8 mouse cellular contexts compared by ENCODE assay signal in genomic region chr11:100703851-100704531, GRCm38 (mm10). TPM values are rescaled to one million over a fixed set of nuclear protein-coding genes. Genes with fewer than 3 reads are reported as not detected.
DNase-seq lines count a peak whose midpoint lies in the region; ATAC-seq lines count a peak whose summit lies in the region.

Dhx58 (minus strand) TSS chr11:100704271.

- peaks cover 48% of the 10 kb centered on the region for H3K36me3 ChIP-seq in limb, embryonic 15.5 days
- H3K36me3 ChIP-seq in stomach, embryonic 14.5 days (ENCODE audit: control insufficient read depth, insufficient read depth, low read length), result peaks cover 41% of the 10 kb centered on the region
- peaks cover 48% of the 10 kb centered on the region for H3K36me3 ChIP-seq in forebrain, embryonic 12.5 days (replicated peaks)

- H3K27ac ChIP-seq in limb, embryonic 15.5 days, result peak within 1 kb of the TSS; percentile 64; the same call in 1 of the 2 replicates
- no peak within 1 kb of the TSS for H3K27ac ChIP-seq in stomach, embryonic 14.5 days (ENCODE audit: low read length)
- no peak within 1 kb of the TSS for H3K27ac ChIP-seq in forebrain, embryonic 12.5 days

- H3K4me1 ChIP-seq in limb, embryonic 15.5 days, result peaks cover 26% of the 10 kb centered on the region
- peaks cover 3% of the 10 kb centered on the region; the same call in 1 of the 2 replicates for H3K4me1 ChIP-seq in stomach, embryonic 14.5 days (ENCODE audit: control insufficient read depth, insufficient read depth, low read length)
- peaks cover 6% of the 10 kb centered on the region for H3K4me1 ChIP-seq in forebrain, embryonic 12.5 days

- no peak for ATAC-seq in limb, embryonic 15.5 days (ENCODE audit: insufficient number of reproducible peaks, low FRiP score, low TSS enrichment, low read depth)
- ATAC-seq in stomach, embryonic 14.5 days (ENCODE audit: insufficient number of reproducible peaks, insufficient read depth, low FRiP score, low read depth), result no peak
- no peak for ATAC-seq in forebrain, embryonic 12.5 days (ENCODE audit: low FRiP score)

- H3K27me3 ChIP-seq in limb, embryonic 15.5 days, result no peaks in the 10 kb centered on the region
- H3K27me3 ChIP-seq in stomach, embryonic 14.5 days (ENCODE audit: control insufficient read depth, insufficient read depth, low read length), result no peaks in the 10 kb centered on the region
- H3K27me3 ChIP-seq in forebrain, embryonic 12.5 days, result peaks cover 9% of the 10 kb centered on the region; the same call in 1 of the 2 replicates

- H3K9ac ChIP-seq in limb, embryonic 15.5 days, result no peak within 1 kb of the TSS
- H3K9ac ChIP-seq in stomach, embryonic 14.5 days (replicated peaks; ENCODE audit: low read depth, low read length), result no peak within 1 kb of the TSS
- H3K9ac ChIP-seq in forebrain, embryonic 12.5 days, result no peak within 1 kb of the TSS

- DNase-seq in spleen, postnatal 36 days (ENCODE audit: low spot score in 2 of 2), result peak; percentile 48 to 52
- no peak for DNase-seq in spleen, postnatal 14 days (ENCODE audit: low spot score in 2 of 2)
- DNase-seq in adrenal gland, postnatal 36 days, result peak; percentile 58 to 59
- DNase-seq in cerebellum, adult 9-10 months, result no peak
- no peak for DNase-seq in layer of hippocampus, adult 11-12 months (ENCODE audit: low spot score)

- H3K4me3 ChIP-seq in limb, embryonic 15.5 days, result no peak within 1 kb of the TSS
- no peak within 1 kb of the TSS for H3K4me3 ChIP-seq in stomach, embryonic 14.5 days (ENCODE audit: low read depth, low read length)
- H3K4me3 ChIP-seq in forebrain, embryonic 12.5 days (replicated peaks), result no peak within 1 kb of the TSS

- 57% methylated on average over 7 of the region's 7 CpGs for WGBS in limb, embryonic 15.5 days
- WGBS in stomach, embryonic 14.5 days, result 68% methylated on average over 7 of the region's 7 CpGs
- WGBS in forebrain, embryonic 12.5 days, result 71% methylated on average over 7 of the region's 7 CpGs

- no peaks in the 10 kb centered on the region for H3K9me3 ChIP-seq in limb, embryonic 15.5 days
- H3K9me3 ChIP-seq in stomach, embryonic 14.5 days (ENCODE audit: control insufficient read depth, low read depth, low read length), result no peaks in the 10 kb centered on the region
- H3K9me3 ChIP-seq in forebrain, embryonic 12.5 days, result no peaks in the 10 kb centered on the region

- H3K4me2 ChIP-seq in limb, embryonic 15.5 days, result no peak within 1 kb of the TSS
- H3K4me2 ChIP-seq in stomach, embryonic 14.5 days (replicated peaks; ENCODE audit: low read depth, low read length), result 0 out of 2 replicates have a peak within 1 kb of the TSS, but pooled peaks have one; percentile 33
- H3K4me2 ChIP-seq in forebrain, embryonic 12.5 days, result no peak within 1 kb of the TSS; the same call in 1 of the 2 replicates

RNA-seq across cellular contexts. Expression of gene Dhx58, which starts in this region (rescaled TPM):
- total RNA-seq in adrenal gland, postnatal 36 days (2021), result 10 to 100 TPM; 39.5 to 60.6 TPM
- polyA plus RNA-seq in limb, embryonic 15.5 days (2015; fragmentation: Nextera tagmentation; extraction: Ambion mirVana), result 2.9 and 3.6 TPM in 2 replicates
- polyA plus RNA-seq in stomach, embryonic 14.5 days (2014; fragmentation: Nextera tagmentation; extraction: Ambion mirVana), result 1.8 and 3.4 TPM in 2 replicates
- polyA plus RNA-seq in forebrain, embryonic 12.5 days (2016; fragmentation: Nextera tagmentation; extraction: Ambion mirVana), result 2.1 and 2.6 TPM in 2 replicates

Comparison
In these comparisons a context has a peak if more than half of its experiments do, and no peak if none do; other contexts are left out.
1. DNase-seq: peak in spleen, postnatal 36 days (2 of 2) and adrenal gland, postnatal 36 days (2 of 2); none in spleen, postnatal 14 days (0 of 2), cerebellum, adult 9-10 months (single experiment) and layer of hippocampus, adult 11-12 months (single experiment).